8 mouse cellular contexts compared by ENCODE assay signal in genomic region chr7:111782126-111782525, GRCm38 (mm10). TPM values are rescaled to one million over a fixed set of nuclear protein-coding genes. Genes with fewer than 3 reads are reported as not detected.
DNase-seq lines count a peak whose midpoint lies in the region; ATAC-seq lines count a peak whose summit lies in the region.
"Had no signal": no experiment of that assay in that cellular context is flagged by ENCODE, and none has a peak within 500 bp of the region (broad histone marks: within the 10 kb centered on the region; RNA-seq: fewer than 3 reads in every experiment).

No protein-coding gene starts in this region.

- H3K27ac ChIP-seq in embryonic facial prominence, embryonic 11.5 days (replicated peaks; ENCODE audit: low read depth, low read length) = no peak overlapping the region
- H3K27ac ChIP-seq in liver, embryonic 11.5 days (ENCODE audit: low read depth, low read length) = no peak overlapping the region
- H3K27ac ChIP-seq: stomach, embryonic 15.5 days had no signal

- H3K4me2 ChIP-seq in embryonic facial prominence, embryonic 11.5 days (ENCODE audit: low read depth, low read length) = no peak overlapping the region
- no peak overlapping the region for H3K4me2 ChIP-seq in liver, embryonic 11.5 days
- H3K4me2 ChIP-seq: stomach, embryonic 15.5 days had no signal

- no peak for ATAC-seq in embryonic facial prominence, embryonic 11.5 days (replicated peaks; ENCODE audit: insufficient number of reproducible peaks, low FRiP score, low TSS enrichment, low read depth)
- no peak for ATAC-seq in liver, embryonic 11.5 days (replicated peaks; ENCODE audit: low FRiP score)

- no peaks in the 10 kb centered on the region for H3K4me1 ChIP-seq in embryonic facial prominence, embryonic 11.5 days (ENCODE audit: control insufficient read depth, insufficient read depth, low read length)
- no peaks in the 10 kb centered on the region for H3K4me1 ChIP-seq in liver, embryonic 11.5 days (replicated peaks; ENCODE audit: control insufficient read depth, insufficient read depth, low read length)

- no peaks in the 10 kb centered on the region for H3K9me3 ChIP-seq in embryonic facial prominence, embryonic 11.5 days (replicated peaks; ENCODE audit: control insufficient read depth, low read length)
- H3K9me3 ChIP-seq in liver, embryonic 11.5 days (ENCODE audit: control insufficient read depth, low read length) = no peaks in the 10 kb centered on the region
- H3K9me3 ChIP-seq: stomach, embryonic 15.5 days had no signal

- whole genome bisulfite sequencing in embryonic facial prominence, embryonic 11.5 days = 47% methylated on average over 5 of the region's 5 CpGs
- WGBS in liver, embryonic 11.5 days = 47% methylated on average over 5 of the region's 5 CpGs

- H3K27me3 ChIP-seq in embryonic facial prominence, embryonic 11.5 days (ENCODE audit: control insufficient read depth, insufficient read depth, low read length) = no peaks in the 10 kb centered on the region; the same call in 1 of the 2 replicates
- peaks cover 36% of the 10 kb centered on the region for H3K27me3 ChIP-seq in liver, embryonic 11.5 days (replicated peaks; ENCODE audit: control insufficient read depth, insufficient read depth, low read length)
- H3K27me3 ChIP-seq: stomach, embryonic 15.5 days had no signal

- H3K36me3 ChIP-seq in embryonic facial prominence, embryonic 11.5 days (replicated peaks; ENCODE audit: control insufficient read depth, insufficient read depth, low read depth, low read length) = no peaks in the 10 kb centered on the region
- H3K36me3 ChIP-seq in liver, embryonic 11.5 days (ENCODE audit: control insufficient read depth, insufficient read depth, low read length) = no peaks in the 10 kb centered on the region
- H3K36me3 ChIP-seq: stomach, embryonic 15.5 days had no signal

- H3K9ac ChIP-seq in embryonic facial prominence, embryonic 11.5 days (replicated peaks; ENCODE audit: low read length) = no peak overlapping the region
- no peak overlapping the region for H3K9ac ChIP-seq in liver, embryonic 11.5 days (ENCODE audit: low read depth, low read length)
- H3K9ac ChIP-seq: stomach, embryonic 15.5 days had no signal

- no peak overlapping the region for H3K4me3 ChIP-seq in embryonic facial prominence, embryonic 11.5 days (ENCODE audit: low read depth, low read length)
- H3K4me3 ChIP-seq in liver, embryonic 11.5 days (ENCODE audit: low read depth, low read length) = no peak overlapping the region
- H3K4me3 ChIP-seq: stomach, embryonic 15.5 days had no signal

- peak; percentile 13 to 54 for DNase-seq in spleen, postnatal 10 days (ENCODE audit: low spot score in 2 of 2)
- DNase-seq in spleen, postnatal 36 days (ENCODE audit: low spot score in 2 of 2) = no peak
- peak; percentile 73 to 80 for DNase-seq in adrenal gland, postnatal 36 days
- DNase-seq in embryonic facial prominence, embryonic 11.5 days (ENCODE audit: low spot score) = peak; percentile 78
- peak; percentile 36 to 74 for DNase-seq in kidney, adult 8-10 months
- peak; percentile 42 for DNase-seq in liver, embryonic 11.5 days (ENCODE audit: low spot score)
- peak; percentile 72 for DNase-seq in right cerebral cortex, postnatal 14 days

RNA-seq across cellular contexts. Expression of gene Galnt18, which starts 2.3 kb away (rescaled TPM):
- total RNA-seq in adrenal gland, postnatal 36 days (2021) = 10 to 100 TPM; 14.3 to 18.6 TPM
- polyA plus RNA-seq in embryonic facial prominence, embryonic 11.5 days (2014; fragmentation: Nextera tagmentation; extraction: Ambion mirVana) = 7.0 TPM in 2 replicates
- 2.7 and 3.1 TPM in 2 replicates for polyA plus RNA-seq in liver, embryonic 11.5 days (2014; fragmentation: Nextera tagmentation; extraction: Ambion mirVana)

Comparison
In these comparisons a context has a peak if more than half of its experiments do, and no peak if none do; other contexts are left out.
1. DNase-seq: peak in spleen, postnatal 10 days (2 of 2), adrenal gland, postnatal 36 days (2 of 2), embryonic facial prominence, embryonic 11.5 days (single experiment), kidney, adult 8-10 months (2 of 2), liver, embryonic 11.5 days (single experiment) and right cerebral cortex, postnatal 14 days (single experiment); none in spleen, postnatal 36 days (0 of 2).